Mouse (Mus musculus): ENCODE results near the gene Fap. TPM values are rescaled to one million over a fixed set of nuclear protein-coding genes. Genes with fewer than 3 reads are reported as not detected.

Fap gene
- polyA plus RNA-seq, 1 experiment from 2014 or later = 7.6 TPM

- peaks cover 22% of the 10 kb centered on the region for H3K4me1 ChIP-seq
- H3K4me3 ChIP-seq = peak overlapping the region; percentile 43
- H3K9me3 ChIP-seq = no peaks in the 10 kb centered on the region
- 77% methylated on average over 10 of the region's 10 CpGs for WGBS
- DNase-seq (ENCODE audit: low spot score) = no peak
- no peaks in the 10 kb centered on the region for H3K36me3 ChIP-seq (replicated peaks)
- peak overlapping the region; percentile 80 for H3K27ac ChIP-seq (replicated peaks)
- H3K27me3 ChIP-seq (replicated peaks; ENCODE audit: low read depth, poor library complexity, severe bottlenecking) = no peaks in the 10 kb centered on the region
Observed at GRCm38 (mm10) chr2:62573099-62573752, 649 bp downstream of the Fap start.

- DNase-seq (ENCODE audit: low spot score) = no peak
- Histone ChIP-seq H3K4me1 (peaks cover 7% of the 10 kb centered on the region; the same call in 1 of the 2 replicates), H3K9me3 (no peaks in the 10 kb centered on the region), H3K27ac (replicated peaks) (no peak overlapping the region), H3K36me3 (replicated peaks) (no peaks in the 10 kb centered on the region), H3K27me3 (replicated peaks; ENCODE audit: low read depth, poor library complexity, severe bottlenecking) (no peaks in the 10 kb centered on the region), H3K4me3 (no peak overlapping the region)
- 81% methylated on average over 1 of the region's 1 CpGs for WGBS
Observed at GRCm38 (mm10) chr2:62564687-62565086, 9.2 kb downstream of the Fap start.

- no peaks in the 10 kb centered on the region for H3K27me3 ChIP-seq (replicated peaks; ENCODE audit: low read depth, poor library complexity, severe bottlenecking)
Observed at GRCm38 (mm10) chr2:62562661-62563485, 11.0 kb downstream of the Fap start.

GRCm38 (mm10) chr2:62557417-62557816, 16.5 kb downstream of the Fap start:
- H3K4me1 ChIP-seq = no peaks in the 10 kb centered on the region
- no peak overlapping the region for H3K27ac ChIP-seq (replicated peaks)
- H3K36me3 ChIP-seq (replicated peaks) = no peaks in the 10 kb centered on the region
- H3K4me3 ChIP-seq = no peak overlapping the region
- 0 out of 2 replicates have a peak, but pooled peaks cover 3% of the 10 kb centered on the region for H3K9me3 ChIP-seq
- no peaks in the 10 kb centered on the region for H3K27me3 ChIP-seq (replicated peaks; ENCODE audit: low read depth, poor library complexity, severe bottlenecking)
- WGBS = 71% methylated on average over 2 of the region's 2 CpGs
- DNase-seq (ENCODE audit: low spot score) = no peak

More at GRCm38 (mm10) chr2:62562661-62563485, 11.0 kb downstream of the Fap start:
- WGBS = 74% methylated on average over 5 of the region's 5 CpGs
- Histone ChIP-seq H3K9me3 (no peaks in the 10 kb centered on the region), H3K27ac (replicated peaks) (no peak overlapping the region), H3K4me1 (peaks cover 7% of the 10 kb centered on the region; the same call in 1 of the 2 replicates), H3K4me3 (no peak overlapping the region), H3K36me3 (replicated peaks) (no peaks in the 10 kb centered on the region)
- DNase-seq (ENCODE audit: low spot score) = no peak

GRCm38 (mm10) chr2:62556349-62556748, 17.5 kb downstream of the Fap start:
- H3K4me1 ChIP-seq = no peaks in the 10 kb centered on the region
- DNase-seq (ENCODE audit: low spot score) = no peak
- H3K27ac ChIP-seq (replicated peaks) = no peak overlapping the region
- H3K27me3 ChIP-seq (replicated peaks; ENCODE audit: low read depth, poor library complexity, severe bottlenecking) = no peaks in the 10 kb centered on the region
- H3K36me3 ChIP-seq (replicated peaks) = no peaks in the 10 kb centered on the region
- no peak overlapping the region for H3K4me3 ChIP-seq
- 90% methylated on average over 9 of the region's 9 CpGs for WGBS
- 0 out of 2 replicates have a peak, but pooled peaks cover 3% of the 10 kb centered on the region for H3K9me3 ChIP-seq

GRCm38 (mm10) chr2:62549659-62550058, 24.2 kb downstream of the Fap start:
- no peaks in the 10 kb centered on the region for H3K27me3 ChIP-seq (replicated peaks; ENCODE audit: low read depth, poor library complexity, severe bottlenecking)
- H3K27ac ChIP-seq (replicated peaks) = no peak overlapping the region
- no peaks in the 10 kb centered on the region for H3K36me3 ChIP-seq (replicated peaks)
- no peaks in the 10 kb centered on the region for H3K9me3 ChIP-seq
- 87% methylated on average over 3 of the region's 3 CpGs for WGBS
- no peak overlapping the region for H3K4me3 ChIP-seq
- peak; percentile 9 for DNase-seq (ENCODE audit: low spot score)
- no peaks in the 10 kb centered on the region for H3K4me1 ChIP-seq

- Histone ChIP-seq H3K36me3 (replicated peaks) (no peaks in the 10 kb centered on the region), H3K27ac (replicated peaks) (no peak overlapping the region), H3K4me1 (no peaks in the 10 kb centered on the region), H3K27me3 (replicated peaks; ENCODE audit: low read depth, poor library complexity, severe bottlenecking) (no peaks in the 10 kb centered on the region), H3K4me3 (no peak overlapping the region), H3K9me3 (no peaks in the 10 kb centered on the region)
- DNase-seq (ENCODE audit: low spot score) = no peak
- WGBS = 88% methylated on average over 4 of the region's 4 CpGs
Observed at GRCm38 (mm10) chr2:62549131-62549530, 24.7 kb downstream of the Fap start.

- Histone ChIP-seq H3K9me3 (no peaks in the 10 kb centered on the region), H3K36me3 (replicated peaks) (no peaks in the 10 kb centered on the region), H3K4me1 (no peaks in the 10 kb centered on the region), H3K27ac (replicated peaks) (no peak overlapping the region), H3K4me3 (no peak overlapping the region), H3K27me3 (replicated peaks; ENCODE audit: low read depth, poor library complexity, severe bottlenecking) (no peaks in the 10 kb centered on the region)
- 94% methylated on average over 5 of the region's 5 CpGs for WGBS
- no peak for DNase-seq (ENCODE audit: low spot score)
Observed at GRCm38 (mm10) chr2:62548104-62548503, 25.8 kb downstream of the Fap start.

GRCm38 (mm10) chr2:62535483-62535882, 38.4 kb downstream of the Fap start:
- WGBS = 93% methylated on average over 8 of the region's 8 CpGs
- no peak overlapping the region for H3K4me3 ChIP-seq
- no peaks in the 10 kb centered on the region for H3K4me1 ChIP-seq
- no peaks in the 10 kb centered on the region for H3K27me3 ChIP-seq (replicated peaks; ENCODE audit: low read depth, poor library complexity, severe bottlenecking)
- H3K9me3 ChIP-seq = no peaks in the 10 kb centered on the region
- no peak overlapping the region for H3K27ac ChIP-seq (replicated peaks)
- no peaks in the 10 kb centered on the region for H3K36me3 ChIP-seq (replicated peaks)
- DNase-seq (ENCODE audit: low spot score) = no peak

- H3K4me1 ChIP-seq = no peaks in the 10 kb centered on the region
- DNase-seq (ENCODE audit: low spot score) = no peak
- no peaks in the 10 kb centered on the region for H3K27me3 ChIP-seq (replicated peaks; ENCODE audit: low read depth, poor library complexity, severe bottlenecking)
- 73% methylated on average over 1 of the region's 1 CpGs for WGBS
- H3K36me3 ChIP-seq (replicated peaks) = no peaks in the 10 kb centered on the region
- no peak overlapping the region for H3K4me3 ChIP-seq
- H3K9me3 ChIP-seq = no peaks in the 10 kb centered on the region
- H3K27ac ChIP-seq (replicated peaks) = no peak overlapping the region
Observed at GRCm38 (mm10) chr2:62531065-62531464, 42.8 kb downstream of the Fap start.

GRCm38 (mm10) chr2:62526399-62526798, 47.5 kb downstream of the Fap start:
- 94% methylated on average over 9 of the region's 9 CpGs for WGBS
- H3K4me1 ChIP-seq = no peaks in the 10 kb centered on the region
- H3K9me3 ChIP-seq = no peaks in the 10 kb centered on the region
- no peak for DNase-seq (ENCODE audit: low spot score)
- H3K27me3 ChIP-seq (replicated peaks; ENCODE audit: low read depth, poor library complexity, severe bottlenecking) = no peaks in the 10 kb centered on the region
- H3K4me3 ChIP-seq = no peak overlapping the region
- no peak overlapping the region for H3K27ac ChIP-seq (replicated peaks)
- no peaks in the 10 kb centered on the region for H3K36me3 ChIP-seq (replicated peaks)

GRCm38 (mm10) chr2:62517790-62518189, 56.1 kb downstream of the Fap start:
- Histone ChIP-seq H3K36me3 (replicated peaks) (no peaks in the 10 kb centered on the region), H3K27ac (replicated peaks) (no peak overlapping the region), H3K4me3 (no peak overlapping the region), H3K27me3 (replicated peaks; ENCODE audit: low read depth, poor library complexity, severe bottlenecking) (no peaks in the 10 kb centered on the region), H3K4me1 (no peaks in the 10 kb centered on the region), H3K9me3 (no peaks in the 10 kb centered on the region)
- DNase-seq (ENCODE audit: low spot score) = no peak
- WGBS = 84% methylated on average over 2 of the region's 2 CpGs

GRCm38 (mm10) chr2:62514477-62514876, 59.4 kb downstream of the Fap start:
- no peaks in the 10 kb centered on the region for H3K27me3 ChIP-seq (replicated peaks; ENCODE audit: low read depth, poor library complexity, severe bottlenecking)
- no peaks in the 10 kb centered on the region for H3K4me1 ChIP-seq
- DNase-seq (ENCODE audit: low spot score) = no peak
- H3K27ac ChIP-seq (replicated peaks) = no peak overlapping the region
- WGBS = 88% methylated on average over 6 of the region's 6 CpGs
- H3K36me3 ChIP-seq (replicated peaks) = no peaks in the 10 kb centered on the region
- H3K9me3 ChIP-seq = no peaks in the 10 kb centered on the region
- H3K4me3 ChIP-seq = no peak overlapping the region
